Mouse (Mus musculus): ENCODE measurements around the gene Nms. TPM values are rescaled to one million over a fixed set of nuclear protein-coding genes. Genes with fewer than 3 reads are reported as not detected.

Nms gene
- polyA plus RNA-seq, 1 experiment from 2014 or later: not detected

- no peak for ATAC-seq (replicated peaks; ENCODE audit: extremely low read depth, insufficient read depth, low FRiP score)
- H3K27ac ChIP-seq (ENCODE audit: low read length): no peak overlapping the region
- no peak overlapping the region for H3K9ac ChIP-seq (ENCODE audit: low read length)
- no peaks in the 10 kb centered on the region for H3K36me3 ChIP-seq (ENCODE audit: control insufficient read depth, insufficient read depth)
- 37% methylated on average over 5 of the region's 5 CpGs for WGBS
- peaks cover 3% of the 10 kb centered on the region; the same call in 1 of the 2 replicates for H3K27me3 ChIP-seq (ENCODE audit: control insufficient read depth, insufficient read depth, low read length)
- H3K4me3 ChIP-seq (ENCODE audit: low read length): no peak overlapping the region
- H3K9me3 ChIP-seq (replicated peaks; ENCODE audit: control insufficient read depth, low read length): no peaks in the 10 kb centered on the region
- no peak overlapping the region for H3K4me2 ChIP-seq (ENCODE audit: low read depth, low read length)
- no peaks in the 10 kb centered on the region for H3K4me1 ChIP-seq (ENCODE audit: control insufficient read depth, insufficient read depth, low read length)
Observed at GRCm38 (mm10) chr1:38934668-38935067, 4.3 kb upstream of the Nms start.

DNA sequence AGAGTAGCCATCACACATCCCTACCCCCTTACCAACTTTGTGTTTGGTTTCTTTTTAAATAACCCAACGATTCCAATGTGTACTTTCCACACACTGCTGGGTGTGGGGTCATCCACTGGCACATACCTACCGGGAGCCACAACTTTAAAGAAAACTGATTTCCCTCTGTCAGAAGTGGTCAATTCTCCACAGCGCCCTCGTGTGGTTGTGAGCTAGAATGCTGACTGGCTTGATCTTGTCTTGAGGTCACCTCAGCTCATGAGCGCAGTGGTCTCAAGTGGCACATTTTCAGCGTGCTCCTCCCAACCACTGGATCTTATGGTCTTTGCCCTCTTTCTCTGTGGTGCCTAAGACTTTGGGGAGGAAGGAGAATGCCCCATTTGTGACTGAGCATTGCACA is 2.2 kb upstream of the Nms start:
- Histone ChIP-seq H3K36me3 (ENCODE audit: control insufficient read depth, insufficient read depth) (no peaks in the 10 kb centered on the region), H3K4me2 (ENCODE audit: low read depth, low read length) (no peak overlapping the region), H3K27me3 (ENCODE audit: control insufficient read depth, insufficient read depth, low read length) (peaks cover 3% of the 10 kb centered on the region; the same call in 1 of the 2 replicates), H3K9ac (ENCODE audit: low read length) (no peak overlapping the region), H3K4me1 (ENCODE audit: control insufficient read depth, insufficient read depth, low read length) (no peaks in the 10 kb centered on the region), H3K9me3 (replicated peaks; ENCODE audit: control insufficient read depth, low read length) (no peaks in the 10 kb centered on the region), H3K4me3 (ENCODE audit: low read length) (no peak overlapping the region), H3K27ac (ENCODE audit: low read length) (no peak overlapping the region)
- 31% methylated on average over 6 of the region's 6 CpGs for WGBS
- no peak for ATAC-seq (replicated peaks; ENCODE audit: extremely low read depth, insufficient read depth, low FRiP score)

DNA sequence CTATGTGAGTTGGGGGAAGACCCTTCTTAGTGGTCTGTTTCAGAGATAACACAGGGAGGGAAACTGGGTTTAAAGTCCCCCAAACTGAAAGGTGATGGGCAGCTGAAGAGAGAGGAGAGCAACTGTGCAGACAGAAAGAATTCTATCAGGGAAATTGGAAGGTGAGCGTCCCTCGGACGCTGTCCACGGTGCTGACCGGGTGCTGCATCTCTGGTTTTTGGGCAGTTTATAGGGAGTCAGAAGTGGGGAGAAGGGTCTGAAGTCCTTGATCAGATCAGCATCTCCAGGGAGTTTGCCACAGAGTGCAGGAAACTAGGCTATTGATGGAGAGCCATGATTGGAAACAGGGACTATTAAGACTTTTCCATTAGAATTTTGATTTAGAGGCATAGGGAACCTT is 659 bp downstream of the Nms start:
- Histone ChIP-seq H3K4me1 (ENCODE audit: control insufficient read depth, insufficient read depth, low read length) (no peaks in the 10 kb centered on the region), H3K27me3 (ENCODE audit: control insufficient read depth, insufficient read depth, low read length) (peaks cover 3% of the 10 kb centered on the region; the same call in 1 of the 2 replicates), H3K36me3 (ENCODE audit: control insufficient read depth, insufficient read depth) (no peaks in the 10 kb centered on the region), H3K9me3 (replicated peaks; ENCODE audit: control insufficient read depth, low read length) (no peaks in the 10 kb centered on the region), H3K4me2 (ENCODE audit: low read depth, low read length) (no peak overlapping the region), H3K27ac (ENCODE audit: low read length) (no peak overlapping the region), H3K9ac (ENCODE audit: low read length) (no peak overlapping the region), H3K4me3 (ENCODE audit: low read length) (no peak overlapping the region)
- under 1% methylated on average over 5 of the region's 5 CpGs for WGBS
- ATAC-seq (replicated peaks; ENCODE audit: extremely low read depth, insufficient read depth, low FRiP score): no peak

DNA sequence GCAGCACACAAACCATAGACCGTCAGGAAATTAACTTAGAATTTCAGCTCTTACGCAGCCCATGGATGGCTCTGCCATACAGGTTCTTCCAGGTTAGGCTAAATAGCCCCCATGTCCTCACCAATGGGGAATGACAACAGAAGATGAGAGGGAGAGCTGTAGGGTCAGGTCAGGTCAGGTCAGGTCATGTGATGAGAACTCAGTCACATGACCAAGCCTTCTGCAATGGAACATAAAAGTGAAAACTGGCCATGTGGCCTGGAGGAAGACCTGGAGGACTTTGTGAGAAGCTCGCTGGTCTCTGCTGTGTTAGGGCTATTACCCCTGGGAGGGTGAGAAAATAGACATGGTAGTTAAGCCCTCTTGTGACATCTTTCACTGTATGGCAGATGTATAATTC is 17.5 kb downstream of the Nms start:
- no peak overlapping the region for H3K4me2 ChIP-seq (ENCODE audit: low read depth, low read length)
- H3K9ac ChIP-seq (ENCODE audit: low read length): no peak overlapping the region
- no peaks in the 10 kb centered on the region for H3K27me3 ChIP-seq (ENCODE audit: control insufficient read depth, insufficient read depth, low read length)
- H3K4me1 ChIP-seq (ENCODE audit: control insufficient read depth, insufficient read depth, low read length): no peaks in the 10 kb centered on the region
- no peak for ATAC-seq (replicated peaks; ENCODE audit: extremely low read depth, insufficient read depth, low FRiP score)
- no peaks in the 10 kb centered on the region for H3K36me3 ChIP-seq (ENCODE audit: control insufficient read depth, insufficient read depth)
- H3K27ac ChIP-seq (ENCODE audit: low read length): no peak overlapping the region
- no peak overlapping the region for H3K4me3 ChIP-seq (ENCODE audit: low read length)
- H3K9me3 ChIP-seq (replicated peaks; ENCODE audit: control insufficient read depth, low read length): no peaks in the 10 kb centered on the region
- 77% methylated on average over 3 of the region's 3 CpGs for WGBS

DNA sequence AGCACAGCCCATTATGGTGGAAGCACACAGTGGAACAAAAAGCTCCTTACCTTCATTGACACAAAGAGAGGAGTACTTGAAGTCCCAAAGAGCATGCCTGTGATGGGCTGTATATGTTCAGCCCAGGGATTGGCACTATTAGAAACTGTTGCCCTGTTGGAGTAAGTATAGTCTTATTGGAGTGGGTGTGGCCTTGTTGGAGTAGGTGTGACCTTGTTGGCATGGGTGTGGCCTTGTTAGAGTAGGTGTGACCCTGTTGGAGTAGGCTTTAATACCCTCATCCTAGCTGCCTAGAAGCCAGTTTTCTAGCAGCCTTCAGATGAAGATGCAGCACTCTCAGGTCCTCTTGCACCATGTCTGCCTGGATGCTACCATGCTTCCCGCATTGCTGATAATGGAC is 30.2 kb downstream of the Nms start:
- no peaks in the 10 kb centered on the region for H3K36me3 ChIP-seq (ENCODE audit: control insufficient read depth, insufficient read depth)
- H3K9ac ChIP-seq (ENCODE audit: low read length): no peak overlapping the region
- no peaks in the 10 kb centered on the region for H3K9me3 ChIP-seq (replicated peaks; ENCODE audit: control insufficient read depth, low read length)
- no peaks in the 10 kb centered on the region for H3K4me1 ChIP-seq (ENCODE audit: control insufficient read depth, insufficient read depth, low read length)
- H3K27me3 ChIP-seq (ENCODE audit: control insufficient read depth, insufficient read depth, low read length): 0 out of 2 replicates have a peak, but pooled peaks cover 2% of the 10 kb centered on the region
- ATAC-seq (replicated peaks; ENCODE audit: extremely low read depth, insufficient read depth, low FRiP score): no peak
- H3K27ac ChIP-seq (ENCODE audit: low read length): no peak overlapping the region
- no peak overlapping the region for H3K4me3 ChIP-seq (ENCODE audit: low read length)
- H3K4me2 ChIP-seq (ENCODE audit: low read depth, low read length): no peak overlapping the region
- 88% methylated on average over 1 of the region's 1 CpGs for WGBS

GRCm38 (mm10) chr1:38971712-38972111 is 32.8 kb downstream of the Nms start:
- WGBS: 77% methylated on average over 3 of the region's 3 CpGs
- no peaks in the 10 kb centered on the region for H3K36me3 ChIP-seq (ENCODE audit: control insufficient read depth, insufficient read depth)
- ATAC-seq (replicated peaks; ENCODE audit: extremely low read depth, insufficient read depth, low FRiP score): no peak
- H3K4me1 ChIP-seq (ENCODE audit: control insufficient read depth, insufficient read depth, low read length): no peaks in the 10 kb centered on the region
- no peaks in the 10 kb centered on the region for H3K9me3 ChIP-seq (replicated peaks; ENCODE audit: control insufficient read depth, low read length)
- no peak overlapping the region for H3K4me3 ChIP-seq (ENCODE audit: low read length)
- H3K27me3 ChIP-seq (ENCODE audit: control insufficient read depth, insufficient read depth, low read length): no peaks in the 10 kb centered on the region
- no peak overlapping the region for H3K9ac ChIP-seq (ENCODE audit: low read length)
- H3K4me2 ChIP-seq (ENCODE audit: low read depth, low read length): no peak overlapping the region
- H3K27ac ChIP-seq (ENCODE audit: low read length): no peak overlapping the region

DNA sequence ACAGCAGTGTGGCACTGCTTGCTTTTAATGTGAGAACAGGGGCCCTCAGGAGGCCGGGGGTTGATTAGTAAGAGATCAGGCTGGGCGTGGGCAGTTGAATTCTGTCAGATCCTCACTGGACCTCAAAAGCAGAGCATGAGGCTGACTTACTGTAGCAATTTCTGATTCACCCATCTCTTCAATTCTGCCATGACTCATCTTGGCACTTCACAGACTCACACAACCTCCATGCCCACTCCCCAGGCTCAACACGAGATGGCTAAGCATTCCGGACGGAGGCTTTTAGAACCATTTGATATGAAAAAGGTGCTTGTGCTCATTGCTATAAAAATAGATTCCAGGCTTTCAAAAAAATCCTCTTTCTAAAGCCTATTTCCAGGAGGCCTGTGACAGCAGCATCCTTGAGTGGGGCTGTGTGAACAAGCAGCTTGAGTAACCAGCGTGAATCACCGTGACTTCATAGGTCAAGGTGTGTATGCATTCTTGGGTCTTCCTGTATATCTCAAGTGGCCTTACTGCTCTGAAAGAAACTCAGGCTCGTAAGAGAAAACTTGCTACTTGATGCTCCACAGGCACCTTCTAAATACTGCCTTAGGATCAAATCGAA is 34.1 kb downstream of the Nms start:
- H3K27me3 ChIP-seq (ENCODE audit: control insufficient read depth, insufficient read depth, low read length): no peaks in the 10 kb centered on the region
- no peak for ATAC-seq (replicated peaks; ENCODE audit: extremely low read depth, insufficient read depth, low FRiP score)
- H3K36me3 ChIP-seq (ENCODE audit: control insufficient read depth, insufficient read depth): no peaks in the 10 kb centered on the region
- WGBS: 75% methylated on average over 9 of the region's 9 CpGs
- no peaks in the 10 kb centered on the region for H3K4me1 ChIP-seq (ENCODE audit: control insufficient read depth, insufficient read depth, low read length)
- no peak overlapping the region for H3K4me2 ChIP-seq (ENCODE audit: low read depth, low read length)
- H3K9me3 ChIP-seq (replicated peaks; ENCODE audit: control insufficient read depth, low read length): no peaks in the 10 kb centered on the region
- no peak overlapping the region for H3K4me3 ChIP-seq (ENCODE audit: low read length)
- H3K27ac ChIP-seq (ENCODE audit: low read length): no peak overlapping the region
- H3K9ac ChIP-seq (ENCODE audit: low read length): no peak overlapping the region

DNA sequence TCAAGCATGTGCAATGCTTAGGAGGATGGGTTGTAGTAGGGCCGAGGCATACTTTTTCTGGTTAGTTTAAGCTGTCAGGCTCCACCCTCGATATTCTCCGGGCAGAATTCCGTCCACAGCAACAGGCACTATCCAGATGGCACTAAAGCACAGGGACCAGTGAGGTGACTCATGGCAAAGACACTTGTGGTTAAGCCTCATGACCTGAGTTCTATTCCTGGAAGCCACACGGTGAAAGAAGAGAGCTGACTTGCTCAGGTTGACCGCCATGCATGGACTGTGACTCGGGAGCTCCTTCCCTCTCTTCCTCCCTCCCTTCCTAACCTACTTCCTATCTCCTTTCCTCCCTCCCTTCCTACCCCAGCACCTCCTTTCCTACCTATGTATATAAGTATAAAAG is 41.0 kb downstream of the Nms start:
- H3K27me3 ChIP-seq (ENCODE audit: control insufficient read depth, insufficient read depth, low read length): no peaks in the 10 kb centered on the region
- ATAC-seq (replicated peaks; ENCODE audit: extremely low read depth, insufficient read depth, low FRiP score): no peak
- WGBS: 43% methylated on average over 7 of the region's 7 CpGs
- no peaks in the 10 kb centered on the region for H3K9me3 ChIP-seq (replicated peaks; ENCODE audit: control insufficient read depth, low read length)
- H3K4me1 ChIP-seq (ENCODE audit: control insufficient read depth, insufficient read depth, low read length): no peaks in the 10 kb centered on the region
- H3K4me3 ChIP-seq (ENCODE audit: low read length): no peak overlapping the region
- H3K4me2 ChIP-seq (ENCODE audit: low read depth, low read length): no peak overlapping the region
- no peak overlapping the region for H3K27ac ChIP-seq (ENCODE audit: low read length)
- H3K9ac ChIP-seq (ENCODE audit: low read length): no peak overlapping the region
- H3K36me3 ChIP-seq (ENCODE audit: control insufficient read depth, insufficient read depth): no peaks in the 10 kb centered on the region

GRCm38 (mm10) chr1:38983870-38984269 is 44.9 kb downstream of the Nms start:
- no peaks in the 10 kb centered on the region for H3K27me3 ChIP-seq (ENCODE audit: control insufficient read depth, insufficient read depth, low read length)
- H3K4me3 ChIP-seq (ENCODE audit: low read length): no peak overlapping the region
- no peak overlapping the region for H3K9ac ChIP-seq (ENCODE audit: low read length)
- H3K27ac ChIP-seq (ENCODE audit: low read length): no peak overlapping the region
- peaks cover 3% of the 10 kb centered on the region for H3K4me1 ChIP-seq (ENCODE audit: control insufficient read depth, insufficient read depth, low read length)
- no peaks in the 10 kb centered on the region for H3K36me3 ChIP-seq (ENCODE audit: control insufficient read depth, insufficient read depth)
- H3K9me3 ChIP-seq (replicated peaks; ENCODE audit: control insufficient read depth, low read length): no peaks in the 10 kb centered on the region
- H3K4me2 ChIP-seq (ENCODE audit: low read depth, low read length): no peak overlapping the region
- WGBS: 19% methylated on average over 2 of the region's 2 CpGs
- ATAC-seq (replicated peaks; ENCODE audit: extremely low read depth, insufficient read depth, low FRiP score): no peak

Data from heart, embryonic 16.5 days (tissue).